Mouse (Mus musculus) limb, embryonic 14.5 days (tissue): Measurements from ENCODE around the gene Sltm. TPM values are rescaled to one million over a fixed set of nuclear protein-coding genes. Genes with fewer than 3 reads are reported as not detected.
A peak's percentile ranks its signal among the peaks of the same experiment; 100 is the strongest.
"Not testable (repeated sequence)": the region's sequence is repeated elsewhere in the genome, so short reads cannot be mapped to it uniquely, and the experiment has no call there.

Source experiments
- ATAC-seq: fragments of 200-750 bp; cut with Nextera tagmentation; 2 replicates; pipeline ENCODE4 v1.8.0; 2017; ENCODE audit warnings: low read depth, moderate number of reproducible peaks, moderate TSS enrichment; ENCODE audit not compliant: low FRiP score
- DNase-seq: peaks from one replicate; pipeline ENCODE4 v3.0.0-alpha.2; 2015; ENCODE audit warnings: low spot score
- H3K27ac ChIP-seq: fragments of 300-500 bp; sonication (generic); replicated peaks from 2 replicates; pipeline ENCODE4 v1.5.1; 2014; ENCODE audit warnings: low read depth, mild to moderate bottlenecking, low read length, moderate library complexity, mixed read lengths
- H3K27me3 ChIP-seq: fragments of 300-500 bp; sonication (generic); 2 replicates; pipeline ENCODE4 v1.6.1; 2014; ENCODE audit warnings: low read length, mixed read lengths; ENCODE audit not compliant: control insufficient read depth, insufficient read depth
- H3K36me3 ChIP-seq: fragments of 300-500 bp; sonication (generic); 2 replicates; pipeline ENCODE4 v1.6.1; 2014; ENCODE audit warnings: mild to moderate bottlenecking, low read length, moderate library complexity, mixed read lengths; ENCODE audit not compliant: control insufficient read depth, insufficient read depth
- H3K4me1 ChIP-seq: fragments of 300-500 bp; sonication (generic); 2 replicates; pipeline ENCODE4 v1.6.1; 2014; ENCODE audit warnings: antibody characterized with exemption, low read length, mixed read lengths; ENCODE audit not compliant: control insufficient read depth, insufficient read depth
- H3K4me2 ChIP-seq: fragments of 300-500 bp; sonication (generic); replicated peaks from 2 replicates; pipeline ENCODE4 v1.6.1; 2014; ENCODE audit warnings: low read depth, mild to moderate bottlenecking, low read length, moderate library complexity; ENCODE audit not compliant: severe bottlenecking
- H3K4me3 ChIP-seq: fragments of 300-500 bp; sonication (generic); replicated peaks from 2 replicates; pipeline ENCODE4 v1.5.1; 2014; ENCODE audit warnings: low read length
- H3K9ac ChIP-seq: fragments of 300-500 bp; sonication (generic); 2 replicates; pipeline ENCODE4 v1.6.1; 2014; ENCODE audit warnings: mild to moderate bottlenecking, low read depth, low read length, moderate library complexity; ENCODE audit not compliant: severe bottlenecking
- H3K9me3 ChIP-seq: fragments of 300-500 bp; sonication (generic); 2 replicates; pipeline ENCODE4 v1.6.1; 2016; ENCODE audit warnings: low read length; ENCODE audit not compliant: control insufficient read depth
- POLR2A ChIP-seq: fragments of 200-500 bp; IDR thresholded peaks from 2 replicates; pipeline ENCODE4 v1.8.0; 2012; ENCODE audit warnings: inconsistent platforms, mild to moderate bottlenecking, moderate library complexity, borderline replicate concordance; ENCODE audit not compliant: insufficient read depth, insufficient read length; ENCODE audit errors: extremely low read depth
- WGBS: fragments of 180-500 bp; shearing (Covaris S2); extraction: QIAGEN DNeasy Blood & Tissue Kit; methylation state at CpG from one replicate; pipeline ENCODE4 v1.1.7; 2014; 5-methylcytosine and 5-hydroxymethylcytosine counted together
- polyA plus RNA-seq, 2 experiments: library from polyadenylated mRNA; depleted of rRNA in 1 of 2; stranded (reverse) in 1 of 2; unstranded in 1 of 2; fragments of >200 nt; fragmentation: Nextera tagmentation in 1 of 2; extraction: Ambion mirVana in 1 of 2; gene quantifications; 2 replicates each; pipeline versions ENCODE4 v1.2.1 to v1.2.3; 2012 to 2014

Sltm gene
- polyA plus RNA-seq, 2 experiments, result 49.8 to 52.8 TPM

- no peak for TF ChIP-seq POLR2A
- Histone ChIP-seq H3K4me1 (peaks cover 13% of the 10 kb centered on the region), H3K27me3 (no peaks in the 10 kb centered on the region), H3K4me2 (peak overlapping the region; percentile 68), H3K27ac (peak overlapping the region; percentile 99), H3K9me3 (no peaks in the 10 kb centered on the region), H3K9ac (peak overlapping the region; percentile 90), H3K4me3 (peak overlapping the region; percentile 76), H3K36me3 (peaks cover 5% of the 10 kb centered on the region)
- peak; percentile 56 for ATAC-seq
- WGBS, result 1% methylated on average over 49 of the region's 64 CpGs
- DNase-seq, result peak; percentile 39
Observed at GRCm38 (mm10) chr9:70543048-70543880, 710 bp downstream of the Sltm start.

- H3K36me3 ChIP-seq, result peaks cover 9% of the 10 kb centered on the region
- no peak for TF ChIP-seq POLR2A
- WGBS, result 69% methylated on average over 5 of the region's 5 CpGs
- H3K4me2 ChIP-seq, result peak overlapping the region; percentile 68
- no peaks in the 10 kb centered on the region for H3K9me3 ChIP-seq
- H3K27ac ChIP-seq, result no peak overlapping the region
- H3K9ac ChIP-seq, result no peak overlapping the region
- H3K4me1 ChIP-seq, result peaks cover 13% of the 10 kb centered on the region
- no peak for ATAC-seq
- no peaks in the 10 kb centered on the region for H3K27me3 ChIP-seq
- H3K4me3 ChIP-seq, result peak overlapping the region; percentile 76
- DNase-seq, result no peak
Observed at GRCm38 (mm10) chr9:70543985-70544384, 1.4 kb downstream of the Sltm start.

DNA sequence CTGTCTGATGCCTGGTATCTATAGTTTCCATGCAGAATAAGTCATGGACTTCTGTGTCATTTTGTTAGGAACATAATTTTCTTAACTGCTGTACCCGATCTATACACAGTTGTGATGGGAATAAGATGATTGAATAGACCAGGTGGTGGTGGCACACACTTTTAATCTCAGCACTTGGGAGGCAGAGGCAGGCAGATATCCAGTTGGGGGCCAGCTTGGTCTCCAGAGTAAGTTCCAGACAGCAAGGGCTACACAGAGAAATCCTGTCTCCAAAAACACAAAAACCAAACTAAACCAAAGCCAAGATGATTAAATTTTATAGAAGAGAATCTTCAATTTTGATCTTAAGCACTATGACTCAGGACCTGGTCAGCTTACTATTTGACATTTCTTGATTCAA, 2.3 kb downstream of the Sltm start:
- H3K4me1 ChIP-seq, result peaks cover 13% of the 10 kb centered on the region
- peaks cover 9% of the 10 kb centered on the region for H3K36me3 ChIP-seq
- no peak overlapping the region for H3K4me2 ChIP-seq
- H3K9me3 ChIP-seq, result no peaks in the 10 kb centered on the region
- H3K27ac ChIP-seq, result no peak overlapping the region
- DNase-seq (no peak), ATAC-seq (no peak)
- no peak for TF ChIP-seq POLR2A
- no peak overlapping the region for H3K4me3 ChIP-seq
- WGBS, result 58% methylated on average over 1 of the region's 1 CpGs
- no peaks in the 10 kb centered on the region for H3K27me3 ChIP-seq
- H3K9ac ChIP-seq, result no peak overlapping the region

- H3K36me3 ChIP-seq, result peaks cover 12% of the 10 kb centered on the region
- 90% methylated on average over 2 of the region's 3 CpGs for WGBS
Observed at GRCm38 (mm10) chr9:70546576-70546975, 4.0 kb downstream of the Sltm start.

DNA sequence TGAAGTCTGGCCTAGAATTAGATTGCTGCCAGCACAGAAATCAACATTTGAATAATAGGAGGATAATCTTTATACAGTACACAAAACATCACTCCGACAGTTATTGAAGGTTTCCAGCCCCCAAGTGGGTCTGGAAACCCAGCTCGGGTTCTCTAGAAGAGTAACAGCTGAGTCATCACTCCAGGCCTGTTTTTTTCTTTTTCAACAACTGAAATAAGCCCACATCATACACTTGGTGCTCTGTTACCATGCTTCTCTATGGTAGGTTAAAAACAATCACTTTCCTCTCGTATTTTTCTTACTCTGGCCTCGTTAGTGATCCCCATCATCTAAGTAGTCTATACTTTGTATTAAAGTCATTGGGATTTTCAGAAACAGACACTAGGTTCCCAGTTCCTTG, 5.8 kb downstream of the Sltm start:
- no peak for TF ChIP-seq POLR2A
- Histone ChIP-seq H3K36me3 (peaks cover 27% of the 10 kb centered on the region), H3K4me2 (no peak overlapping the region), H3K4me1 (peaks cover 5% of the 10 kb centered on the region), H3K27ac (no peak overlapping the region), H3K4me3 (no peak overlapping the region), H3K27me3 (no peaks in the 10 kb centered on the region), H3K9me3 (peaks cover 5% of the 10 kb centered on the region; the same call in 1 of the 2 replicates), H3K9ac (no peak overlapping the region)
- ATAC-seq, result no peak
- WGBS, result 84% methylated on average over 4 of the region's 4 CpGs
- no peak for DNase-seq

More at GRCm38 (mm10) chr9:70546576-70546975, 4.0 kb downstream of the Sltm start:
- H3K9ac ChIP-seq, H3K4me1 ChIP-seq, H3K4me2 ChIP-seq, ATAC-seq, H3K9me3 ChIP-seq, H3K27me3 ChIP-seq, H3K27ac ChIP-seq, DNase-seq, H3K4me3 ChIP-seq: not testable (repeated sequence)
